Mouse (Mus musculus): ENCODE data around the gene Ap2s1. TPM values are rescaled to one million over a fixed set of nuclear protein-coding genes. Genes with fewer than 3 reads are reported as not detected.
A peak's percentile ranks its signal among the peaks of the same experiment; 100 is the strongest.

The Ap2s1 gene
- polyA plus RNA-seq, 1 experiment from 2014 or later = 431 TPM

- Histone ChIP-seq H3K4me3 (replicated peaks) (no peak overlapping the region), H3K4me2 (no peak overlapping the region), H3K9me3 (replicated peaks) (no peaks in the 10 kb centered on the region), H3K9ac (replicated peaks) (no peak overlapping the region), H3K36me3 (no peaks in the 10 kb centered on the region), H3K27me3 (replicated peaks) (no peaks in the 10 kb centered on the region), H3K27ac (replicated peaks) (no peak overlapping the region), H3K4me1 (no peaks in the 10 kb centered on the region)
- WGBS = 77% methylated on average over 17 of the region's 17 CpGs
- no peak for ATAC-seq (ENCODE audit: low FRiP score)
Observed at GRCm38 (mm10) chr7:16755362-16756017, 17.3 kb downstream of the Ap2s1 start.

GRCm38 (mm10) chr7:16758872-16759574 is 20.8 kb downstream of the Ap2s1 start:
- H3K36me3 ChIP-seq = no peaks in the 10 kb centered on the region
- ATAC-seq (ENCODE audit: low FRiP score) = peak; percentile 93
- no peak overlapping the region for H3K4me2 ChIP-seq
- H3K27me3 ChIP-seq (replicated peaks) = no peaks in the 10 kb centered on the region
- no peak overlapping the region for H3K9ac ChIP-seq (replicated peaks)
- no peaks in the 10 kb centered on the region for H3K9me3 ChIP-seq (replicated peaks)
- WGBS = 38% methylated on average over 10 of the region's 11 CpGs
- no peaks in the 10 kb centered on the region for H3K4me1 ChIP-seq
- no peak overlapping the region for H3K4me3 ChIP-seq (replicated peaks)
- H3K27ac ChIP-seq (replicated peaks) = no peak overlapping the region

GRCm38 (mm10) chr7:16760292-16760691 is 22.1 kb downstream of the Ap2s1 start:
- ATAC-seq (ENCODE audit: low FRiP score) = no peak
- no peaks in the 10 kb centered on the region for H3K9me3 ChIP-seq (replicated peaks)
- no peak overlapping the region for H3K4me2 ChIP-seq
- H3K4me3 ChIP-seq (replicated peaks) = no peak overlapping the region
- H3K27me3 ChIP-seq (replicated peaks) = no peaks in the 10 kb centered on the region
- H3K4me1 ChIP-seq = no peaks in the 10 kb centered on the region
- H3K27ac ChIP-seq (replicated peaks) = no peak overlapping the region
- H3K9ac ChIP-seq (replicated peaks) = no peak overlapping the region
- 28% methylated on average over 8 of the region's 8 CpGs for WGBS
- H3K36me3 ChIP-seq = no peaks in the 10 kb centered on the region

- H3K4me1 ChIP-seq = no peaks in the 10 kb centered on the region
- no peaks in the 10 kb centered on the region for H3K36me3 ChIP-seq
- no peak overlapping the region for H3K9ac ChIP-seq (replicated peaks)
- no peaks in the 10 kb centered on the region for H3K9me3 ChIP-seq (replicated peaks)
- no peaks in the 10 kb centered on the region for H3K27me3 ChIP-seq (replicated peaks)
- no peak for ATAC-seq (ENCODE audit: low FRiP score)
- H3K4me3 ChIP-seq (replicated peaks) = no peak overlapping the region
- no peak overlapping the region for H3K4me2 ChIP-seq
- no peak overlapping the region for H3K27ac ChIP-seq (replicated peaks)
- WGBS = 62% methylated on average over 10 of the region's 10 CpGs
Observed at GRCm38 (mm10) chr7:16761005-16761481, 22.8 kb downstream of the Ap2s1 start.

GRCm38 (mm10) chr7:16761630-16762029 is 23.4 kb downstream of the Ap2s1 start:
- WGBS = 47% methylated on average over 5 of the region's 5 CpGs
- Histone ChIP-seq H3K9ac (replicated peaks) (no peak overlapping the region), H3K4me2 (no peak overlapping the region), H3K4me1 (no peaks in the 10 kb centered on the region), H3K4me3 (replicated peaks) (no peak overlapping the region), H3K27me3 (replicated peaks) (no peaks in the 10 kb centered on the region), H3K9me3 (replicated peaks) (no peaks in the 10 kb centered on the region), H3K36me3 (no peaks in the 10 kb centered on the region), H3K27ac (replicated peaks) (no peak overlapping the region)
- no peak for ATAC-seq (ENCODE audit: low FRiP score)

GRCm38 (mm10) chr7:16763463-16764218 is 25.4 kb downstream of the Ap2s1 start:
- WGBS = 92% methylated on average over 7 of the region's 7 CpGs

GRCm38 (mm10) chr7:16766443-16766842 is 28.2 kb downstream of the Ap2s1 start:
- Histone ChIP-seq H3K27me3 (replicated peaks) (no peaks in the 10 kb centered on the region), H3K4me1 (no peaks in the 10 kb centered on the region), H3K9ac (replicated peaks) (no peak overlapping the region), H3K9me3 (replicated peaks) (no peaks in the 10 kb centered on the region), H3K4me2 (no peak overlapping the region), H3K36me3 (no peaks in the 10 kb centered on the region), H3K27ac (replicated peaks) (no peak overlapping the region), H3K4me3 (replicated peaks) (no peak overlapping the region)
- WGBS = 27% methylated on average over 2 of the region's 2 CpGs
- ATAC-seq (ENCODE audit: low FRiP score) = no peak

More at GRCm38 (mm10) chr7:16763463-16764218, 25.4 kb downstream of the Ap2s1 start:
- Histone ChIP-seq H3K4me3 (replicated peaks) (no peak overlapping the region), H3K9me3 (replicated peaks) (no peaks in the 10 kb centered on the region), H3K4me2 (no peak overlapping the region), H3K9ac (replicated peaks) (no peak overlapping the region), H3K27ac (replicated peaks) (no peak overlapping the region), H3K36me3 (no peaks in the 10 kb centered on the region), H3K4me1 (no peaks in the 10 kb centered on the region), H3K27me3 (replicated peaks) (no peaks in the 10 kb centered on the region)
- no peak for ATAC-seq (ENCODE audit: low FRiP score)

GRCm38 (mm10) chr7:16775888-16776287 is 37.7 kb downstream of the Ap2s1 start:
- H3K4me3 ChIP-seq (replicated peaks) = no peak overlapping the region
- H3K27ac ChIP-seq (replicated peaks) = no peak overlapping the region
- H3K27me3 ChIP-seq (replicated peaks) = no peaks in the 10 kb centered on the region
- H3K9ac ChIP-seq (replicated peaks) = no peak overlapping the region
- peaks cover 3% of the 10 kb centered on the region for H3K4me1 ChIP-seq
- H3K4me2 ChIP-seq = no peak overlapping the region
- no peak for ATAC-seq (ENCODE audit: low FRiP score)
- H3K9me3 ChIP-seq (replicated peaks) = no peaks in the 10 kb centered on the region
- 60% methylated on average over 5 of the region's 5 CpGs for WGBS
- no peaks in the 10 kb centered on the region for H3K36me3 ChIP-seq

GRCm38 (mm10) chr7:16780076-16780475 is 41.9 kb downstream of the Ap2s1 start:
- no peak overlapping the region for H3K4me2 ChIP-seq
- no peaks in the 10 kb centered on the region for H3K9me3 ChIP-seq (replicated peaks)
- no peak for ATAC-seq (ENCODE audit: low FRiP score)
- 83% methylated on average over 5 of the region's 5 CpGs for WGBS
- H3K9ac ChIP-seq (replicated peaks) = no peak overlapping the region
- H3K36me3 ChIP-seq = no peaks in the 10 kb centered on the region
- H3K4me3 ChIP-seq (replicated peaks) = no peak overlapping the region
- H3K4me1 ChIP-seq = peaks cover 43% of the 10 kb centered on the region
- 0 out of 2 replicates have a peak, but pooled peaks cover 9% of the 10 kb centered on the region for H3K27me3 ChIP-seq (replicated peaks)
- H3K27ac ChIP-seq (replicated peaks) = no peak overlapping the region

- Histone ChIP-seq H3K9me3 (replicated peaks) (no peaks in the 10 kb centered on the region), H3K27me3 (replicated peaks) (0 out of 2 replicates have a peak, but pooled peaks cover 9% of the 10 kb centered on the region), H3K36me3 (no peaks in the 10 kb centered on the region), H3K27ac (replicated peaks) (no peak within 1 kb of the TSS; the same call in 1 of the 2 replicates), H3K9ac (replicated peaks) (peak within 1 kb of the TSS; percentile 62), H3K4me3 (replicated peaks) (peak within 1 kb of the TSS; percentile 55), H3K4me2 (peak within 1 kb of the TSS; percentile 100), H3K4me1 (peaks cover 43% of the 10 kb centered on the region)
- 3% methylated on average over 34 of the region's 34 CpGs for WGBS
- ATAC-seq (ENCODE audit: low FRiP score) = peak; percentile 86
Observed at GRCm38 (mm10) chr7:16780825-16781554, 42.8 kb downstream of the Ap2s1 start, which contains the start of gene Slc1a5. Gene Slc1a5 (plus strand): TSS chr7:16781340.

GRCm38 (mm10) chr7:16781555-16781815 is 43.3 kb downstream of the Ap2s1 start:
- H3K36me3 ChIP-seq = no peaks in the 10 kb centered on the region
- peak overlapping the region; percentile 62 for H3K9ac ChIP-seq (replicated peaks)
- under 1% methylated on average over 10 of the region's 10 CpGs for WGBS
- 0 out of 2 replicates have a peak, but pooled peaks cover 9% of the 10 kb centered on the region for H3K27me3 ChIP-seq (replicated peaks)
- peaks cover 43% of the 10 kb centered on the region for H3K4me1 ChIP-seq
- peak overlapping the region; percentile 55 for H3K4me3 ChIP-seq (replicated peaks)
- no peaks in the 10 kb centered on the region for H3K9me3 ChIP-seq (replicated peaks)
- peak; percentile 31; the same call in 1 of the 2 replicates for ATAC-seq (ENCODE audit: low FRiP score)
- H3K4me2 ChIP-seq = peak overlapping the region; percentile 100
- H3K27ac ChIP-seq (replicated peaks) = no peak overlapping the region
